Comparison of ENCODE assay signal across 16 mouse cellular contexts in genomic region chr8:45734071-45734470, GRCm38 (mm10).
DNase-seq lines count a peak whose midpoint lies in the region; ATAC-seq lines count a peak whose summit lies in the region.
"Had no signal": no experiment of that assay in that cellular context is flagged by ENCODE, and none has a peak within 500 bp of the region (broad histone marks: within the 10 kb centered on the region; RNA-seq: fewer than 3 reads in every experiment).

No protein-coding gene starts in this region.

- H3K9ac ChIP-seq in heart, embryonic 16.5 days (ENCODE audit: low read length), result no peak overlapping the region
- H3K9ac ChIP-seq in forebrain, embryonic 16.5 days (replicated peaks; ENCODE audit: low read depth, low read length), result no peak overlapping the region
- H3K9ac ChIP-seq: liver, embryonic 15.5 days; stomach, embryonic 15.5 days had no signal

- H3K4me1 ChIP-seq in heart, embryonic 16.5 days (ENCODE audit: control insufficient read depth, insufficient read depth, low read length), result peaks cover 23% of the 10 kb centered on the region
- H3K4me1 ChIP-seq in forebrain, embryonic 16.5 days (replicated peaks; ENCODE audit: control insufficient read depth, insufficient read depth, low read length), result peaks cover 6% of the 10 kb centered on the region
- H3K4me1 ChIP-seq: liver, embryonic 15.5 days; stomach, embryonic 15.5 days had no signal

- H3K4me3 ChIP-seq in heart, embryonic 16.5 days (ENCODE audit: low read length), result no peak overlapping the region
- no peak overlapping the region for H3K4me3 ChIP-seq in forebrain, embryonic 16.5 days (replicated peaks; ENCODE audit: low read length)
- H3K4me3 ChIP-seq: liver, embryonic 15.5 days; stomach, embryonic 15.5 days had no signal

- DNase-seq in heart, postnatal 4 days, result no peak
- DNase-seq in right cerebral cortex, postnatal 4 days, result peak; percentile 31
- DNase-seq in right cerebral cortex, adult 18-20 months, result no peak
- no peak for DNase-seq in kidney, adult 8-10 months
- no peak for DNase-seq in cerebellum, adult 9-11 months
- DNase-seq: adrenal gland, adult 2 months; cerebellum, adult 11 months; kidney, adult 9 months; kidney, postnatal 36 days; layer of hippocampus, adult 9-11 months; lung, postnatal 14 days had no signal

- no peaks in the 10 kb centered on the region for H3K9me3 ChIP-seq in heart, embryonic 16.5 days (replicated peaks; ENCODE audit: control insufficient read depth, low read length)
- no peaks in the 10 kb centered on the region for H3K9me3 ChIP-seq in forebrain, embryonic 16.5 days (ENCODE audit: control insufficient read depth, low read length)
- H3K9me3 ChIP-seq: liver, embryonic 15.5 days; stomach, embryonic 15.5 days had no signal

- H3K27me3 ChIP-seq in heart, embryonic 16.5 days (ENCODE audit: control insufficient read depth, insufficient read depth, low read length), result no peaks in the 10 kb centered on the region
- H3K27me3 ChIP-seq in forebrain, embryonic 16.5 days (replicated peaks; ENCODE audit: control insufficient read depth, insufficient read depth, low read length), result no peaks in the 10 kb centered on the region
- H3K27me3 ChIP-seq: liver, embryonic 15.5 days; stomach, embryonic 15.5 days had no signal

- peak overlapping the region; percentile 21 for H3K4me2 ChIP-seq in heart, embryonic 16.5 days (ENCODE audit: low read depth, low read length)
- H3K4me2 ChIP-seq in forebrain, embryonic 16.5 days (ENCODE audit: low read length), result no peak overlapping the region
- H3K4me2 ChIP-seq: liver, embryonic 15.5 days; stomach, embryonic 15.5 days had no signal

- ATAC-seq in heart, embryonic 16.5 days (replicated peaks; ENCODE audit: extremely low read depth, insufficient read depth, low FRiP score), result no peak
- peak; percentile 81 for ATAC-seq in forebrain, embryonic 16.5 days
- ATAC-seq: inflammation-experienced regulatory T-cells, adult 6 months had no signal

- H3K27ac ChIP-seq in heart, embryonic 16.5 days (ENCODE audit: low read length), result peak overlapping the region; percentile 70
- H3K27ac ChIP-seq in forebrain, embryonic 16.5 days (ENCODE audit: low read length), result no peak overlapping the region
- H3K27ac ChIP-seq: liver, embryonic 15.5 days; stomach, embryonic 15.5 days had no signal

- 46% methylated on average over 8 of the region's 8 CpGs for WGBS in heart, embryonic 16.5 days
- 24% methylated on average over 8 of the region's 8 CpGs for WGBS in forebrain, embryonic 16.5 days

- peaks cover 2% of the 10 kb centered on the region for H3K36me3 ChIP-seq in heart, embryonic 16.5 days (ENCODE audit: control insufficient read depth, insufficient read depth)
- no peaks in the 10 kb centered on the region; the same call in 1 of the 2 replicates for H3K36me3 ChIP-seq in forebrain, embryonic 16.5 days (ENCODE audit: control insufficient read depth, insufficient read depth)
- H3K36me3 ChIP-seq: liver, embryonic 15.5 days; stomach, embryonic 15.5 days had no signal
